31 mouse cellular contexts compared by ENCODE assay signal in genomic region chr10:65716914-65717610, GRCm38 (mm10).
A peak's percentile ranks its signal among the peaks of the same experiment; 100 is the strongest.
DNase-seq lines count a peak whose midpoint lies in the region; ATAC-seq and TF ChIP-seq lines count a peak whose summit lies in the region.
"Had no signal": no experiment of that assay in that cellular context is flagged by ENCODE, and none has a peak within 500 bp of the region (broad histone marks: within the 10 kb centered on the region; RNA-seq: fewer than 3 reads in every experiment).

No protein-coding gene starts in this region.

- no peaks in the 10 kb centered on the region for H3K27me3 ChIP-seq in intestine, embryonic 15.5 days (replicated peaks)
- no peaks in the 10 kb centered on the region for H3K27me3 ChIP-seq in intestine, postnatal 0 days (replicated peaks; ENCODE audit: control insufficient read depth, insufficient read depth, low read length)
- H3K27me3 ChIP-seq in neural tube, embryonic 14.5 days (ENCODE audit: control insufficient read depth, insufficient read depth, low read length): no peaks in the 10 kb centered on the region
- H3K27me3 ChIP-seq in midbrain, postnatal 0 days (ENCODE audit: insufficient read depth, low read length): no peaks in the 10 kb centered on the region
- H3K27me3 ChIP-seq: CH12.LX; embryonic facial prominence, embryonic 13.5 days; embryonic facial prominence, embryonic 15.5 days; forebrain, embryonic 12.5 days; Patski had no signal

- H3K27ac ChIP-seq in intestine, embryonic 15.5 days: no peak overlapping the region
- no peak overlapping the region for H3K27ac ChIP-seq in intestine, postnatal 0 days (ENCODE audit: low read depth, low read length)
- no peak overlapping the region for H3K27ac ChIP-seq in neural tube, embryonic 14.5 days (ENCODE audit: low read depth, low read length)
- no peak overlapping the region for H3K27ac ChIP-seq in midbrain, postnatal 0 days (ENCODE audit: low read depth, low read length)
- H3K27ac ChIP-seq: embryonic facial prominence, embryonic 13.5 days; embryonic facial prominence, embryonic 15.5 days; forebrain, embryonic 10.5 days; forebrain, embryonic 12.5 days had no signal

- DNase-seq in 3T3-L1 (ENCODE audit: low read depth, low spot score): peak; percentile 4
- DNase-seq in brain, embryonic 14.5 days (ENCODE audit: low read depth): peak; percentile 7
- no peak for DNase-seq in midbrain, postnatal 0 days (ENCODE audit: low spot score)
- no peak for DNase-seq in urinary bladder, postnatal 4 days (ENCODE audit: low spot score in 2 of 2)
- DNase-seq in urinary bladder, adult 2 months (ENCODE audit: low spot score): no peak
- DNase-seq: adrenal gland, adult 8-10 months; adrenal gland, postnatal 14 days; adrenal gland, postnatal 36 days; B cell, adult 2 months; cerebellum, adult 11 months; cerebellum, adult 18-20 months; cerebellum, adult 8-10 months; cerebellum, adult 9-11 months; cerebellum, postnatal 14 days; cerebellum, postnatal 36 days; embryo, embryonic 11 days had no signal

- peak; percentile 62; the same call in 1 of the 2 replicates for ATAC-seq in intestine, embryonic 15.5 days
- no peak for ATAC-seq in intestine, postnatal 0 days
- peak; percentile 66; the same call in 1 of the 2 replicates for ATAC-seq in neural tube, embryonic 14.5 days (ENCODE audit: low read depth)
- no peak for ATAC-seq in midbrain, postnatal 0 days (ENCODE audit: low FRiP score)
- ATAC-seq: activated CD4-positive, CD25-positive, alpha-beta regulatory T cell, adult 4 months; CD4-positive, CD25-positive, alpha-beta regulatory T cell, adult 4 months; forebrain, embryonic 14.5 days; forebrain, embryonic 16.5 days; Patski had no signal

- no peaks in the 10 kb centered on the region for H3K9me3 ChIP-seq in intestine, embryonic 15.5 days
- no peaks in the 10 kb centered on the region for H3K9me3 ChIP-seq in intestine, postnatal 0 days (ENCODE audit: control insufficient read depth)
- H3K9me3 ChIP-seq in neural tube, embryonic 14.5 days (ENCODE audit: control insufficient read depth, low read length): no peaks in the 10 kb centered on the region
- H3K9me3 ChIP-seq in midbrain, postnatal 0 days (ENCODE audit: low read length): no peaks in the 10 kb centered on the region
- H3K9me3 ChIP-seq: embryonic facial prominence, embryonic 13.5 days; embryonic facial prominence, embryonic 15.5 days; forebrain, embryonic 10.5 days; forebrain, embryonic 12.5 days; G1E had no signal

- no peak overlapping the region for H3K4me3 ChIP-seq in intestine, embryonic 15.5 days (replicated peaks)
- no peak overlapping the region for H3K4me3 ChIP-seq in intestine, postnatal 0 days (ENCODE audit: low read depth, low read length)
- no peak overlapping the region for H3K4me3 ChIP-seq in neural tube, embryonic 14.5 days (ENCODE audit: low read depth, low read length)
- no peak overlapping the region for H3K4me3 ChIP-seq in midbrain, postnatal 0 days (ENCODE audit: low read depth, low read length)
- H3K4me3 ChIP-seq: embryonic facial prominence, embryonic 13.5 days; embryonic facial prominence, embryonic 15.5 days; erythroblast, embryonic 14.5 days; forebrain, embryonic 10.5 days; forebrain, embryonic 12.5 days had no signal

- WGBS in intestine, embryonic 15.5 days: 58% methylated on average over 6 of the region's 6 CpGs
- 38% methylated on average over 6 of the region's 6 CpGs for WGBS in intestine, postnatal 0 days
- WGBS in neural tube, embryonic 14.5 days: 61% methylated on average over 6 of the region's 6 CpGs
- 85% methylated on average over 6 of the region's 6 CpGs for WGBS in midbrain, postnatal 0 days

- TF ChIP-seq CTCF in intestine, postnatal 0 days (IDR thresholded peaks at IDR 0.05; ENCODE audit: low read depth): no peak
- no peak for TF ChIP-seq CTCF in brain, embryonic 14.5 days (IDR thresholded peaks at IDR 0.05; ENCODE audit: borderline replicate concordance, extremely low read depth, insufficient read depth, insufficient read length)
- TF ChIP-seq CTCF in midbrain, postnatal 0 days (IDR thresholded peaks at IDR 0.05): no peak

- TF ChIP-seq POLR2A in brain, embryonic 14.5 days (IDR thresholded peaks at IDR 0.05; ENCODE audit: borderline replicate concordance, extremely low read depth, insufficient read depth, insufficient read length, poor library complexity, severe bottlenecking): no peak

- H3K4me1 ChIP-seq in intestine, embryonic 15.5 days (replicated peaks): no peaks in the 10 kb centered on the region
- H3K4me1 ChIP-seq in intestine, postnatal 0 days (replicated peaks; ENCODE audit: control insufficient read depth, insufficient read depth, low read length): no peaks in the 10 kb centered on the region
- H3K4me1 ChIP-seq in neural tube, embryonic 14.5 days (ENCODE audit: control insufficient read depth, insufficient read depth, low read length): no peaks in the 10 kb centered on the region
- no peaks in the 10 kb centered on the region for H3K4me1 ChIP-seq in midbrain, postnatal 0 days (ENCODE audit: insufficient read depth, low read length)
- H3K4me1 ChIP-seq: embryonic facial prominence, embryonic 13.5 days; embryonic facial prominence, embryonic 15.5 days; forebrain, embryonic 10.5 days; forebrain, embryonic 12.5 days had no signal

- no peaks in the 10 kb centered on the region for H3K36me3 ChIP-seq in intestine, embryonic 15.5 days
- no peaks in the 10 kb centered on the region for H3K36me3 ChIP-seq in intestine, postnatal 0 days (ENCODE audit: control insufficient read depth, insufficient read depth)
- no peaks in the 10 kb centered on the region for H3K36me3 ChIP-seq in neural tube, embryonic 14.5 days (ENCODE audit: control insufficient read depth, insufficient read depth, low read length)
- no peaks in the 10 kb centered on the region for H3K36me3 ChIP-seq in midbrain, postnatal 0 days (ENCODE audit: insufficient read depth, low read length)
- H3K36me3 ChIP-seq: embryonic facial prominence, embryonic 13.5 days; embryonic facial prominence, embryonic 15.5 days; forebrain, embryonic 10.5 days; forebrain, embryonic 12.5 days; G1E had no signal

- no peak overlapping the region for H3K9ac ChIP-seq in intestine, embryonic 15.5 days
- no peak overlapping the region for H3K9ac ChIP-seq in intestine, postnatal 0 days (ENCODE audit: low read depth, low read length)
- H3K9ac ChIP-seq in neural tube, embryonic 14.5 days (replicated peaks; ENCODE audit: low read depth, low read length): no peak overlapping the region
- H3K9ac ChIP-seq in midbrain, postnatal 0 days (replicated peaks; ENCODE audit: low read length, poor library complexity, severe bottlenecking): no peak overlapping the region
- H3K9ac ChIP-seq: embryonic facial prominence, embryonic 13.5 days; embryonic facial prominence, embryonic 15.5 days; forebrain, embryonic 12.5 days had no signal

- no peak overlapping the region for H3K4me2 ChIP-seq in intestine, embryonic 15.5 days (replicated peaks)
- no peak overlapping the region for H3K4me2 ChIP-seq in intestine, postnatal 0 days (replicated peaks; ENCODE audit: low read depth)
- H3K4me2 ChIP-seq in neural tube, embryonic 14.5 days (ENCODE audit: low read depth, low read length): no peak overlapping the region
- no peak overlapping the region for H3K4me2 ChIP-seq in midbrain, postnatal 0 days (ENCODE audit: low read depth, low read length, poor library complexity, severe bottlenecking)
- H3K4me2 ChIP-seq: embryonic facial prominence, embryonic 13.5 days; embryonic facial prominence, embryonic 15.5 days; forebrain, embryonic 12.5 days had no signal

Comparison
In these comparisons a context has a peak if more than half of its experiments do, and no peak if none do; other contexts are left out.
1. ATAC-seq: peak in intestine, embryonic 15.5 days (single experiment) and neural tube, embryonic 14.5 days (single experiment); none in intestine, postnatal 0 days (single experiment) and midbrain, postnatal 0 days (single experiment).
2. DNase-seq: peak in 3T3-L1 (single experiment) and brain, embryonic 14.5 days (single experiment); none in midbrain, postnatal 0 days (single experiment), urinary bladder, postnatal 4 days (0 of 2) and urinary bladder, adult 2 months (single experiment).